Mouse (Mus musculus) spleen, adult 2 months (tissue): ENCODE results near the gene Tomm5. TPM values are rescaled to one million over a fixed set of nuclear protein-coding genes. Genes with fewer than 3 reads are reported as not detected.

ENCODE experiments used
- DNase-seq, 2 experiments: peaks; one replicate each; pipeline versions ENCODE4 v3.0.0 to v3.0.0-alpha.2; 2012 to 2021; ENCODE audit warnings: low spot score in 2 of 2, low read depth in 1 of 2
- H3K27ac ChIP-seq: fragments of 200-500 bp; 2 replicates; pipeline ENCODE4 v1.5.1; 2012; ENCODE audit warnings: low read length, inconsistent platforms; ENCODE audit not compliant: insufficient read depth
- H3K27me3 ChIP-seq: fragments of 200-500 bp; 2 replicates; pipeline ENCODE4 v1.6.1; 2012; ENCODE audit warnings: mild to moderate bottlenecking, moderate library complexity, low read length, inconsistent platforms; ENCODE audit not compliant: control insufficient read depth, insufficient read depth
- H3K36me3 ChIP-seq: fragments of 200-500 bp; 2 replicates; pipeline ENCODE4 v1.6.1; 2012; ENCODE audit warnings: mild to moderate bottlenecking, low read length, inconsistent platforms; ENCODE audit not compliant: control insufficient read depth, insufficient read depth
- H3K4me1 ChIP-seq: fragments of 200-500 bp; 2 replicates; pipeline ENCODE4 v1.6.1; 2011; ENCODE audit warnings: inconsistent platforms; ENCODE audit not compliant: control insufficient read depth, insufficient read depth, insufficient read length
- H3K4me3 ChIP-seq: fragments of 200-500 bp; 2 replicates; pipeline ENCODE4 v1.5.1; 2011; ENCODE audit warnings: mild to moderate bottlenecking, inconsistent platforms; ENCODE audit not compliant: insufficient read depth, insufficient read length; ENCODE audit errors: extremely low read depth
- CTCF ChIP-seq: fragments of 200-500 bp; IDR thresholded peaks from 2 replicates; pipeline ENCODE4 v1.5.1; 2011; ENCODE audit warnings: mild to moderate bottlenecking, inconsistent platforms; ENCODE audit not compliant: insufficient read depth, insufficient read length, insufficient replicate concordance; ENCODE audit errors: extremely low read depth
- POLR2A ChIP-seq: fragments of 200-500 bp; IDR thresholded peaks from 2 replicates; pipeline ENCODE4 v1.6.1; 2011; ENCODE audit warnings: low read depth, low read length, inconsistent platforms
- WGBS: fragments of 180-500 bp; shearing (Covaris S2); methylation state at CpG from one replicate; pipeline ENCODE4 v1.1.7; 2018; 5-methylcytosine and 5-hydroxymethylcytosine counted together
- polyA plus RNA-seq: library from polyadenylated mRNA; depleted of rRNA; stranded (reverse); fragments of >200 nt; gene quantifications from 2 replicates; pipeline ENCODE4 v1.2.3, GENCODE M21; 2012

Tomm5 gene
- polyA plus RNA-seq, 1 experiment = 39.7 TPM

- no peak overlapping the region for H3K4me3 ChIP-seq
- H3K27ac ChIP-seq = no peak overlapping the region
- no peak for TF ChIP-seq POLR2A
- no peak for TF ChIP-seq CTCF
- WGBS = 81% methylated on average over 4 of the region's 4 CpGs
- no peaks in the 10 kb centered on the region for H3K4me1 ChIP-seq
- no peaks in the 10 kb centered on the region for H3K27me3 ChIP-seq
- H3K36me3 ChIP-seq = no peaks in the 10 kb centered on the region
- DNase-seq = no peak
Measured at GRCm38 (mm10) chr4:45131021-45131420, 23.1 kb upstream of the Tomm5 start.

- Histone ChIP-seq H3K27ac (no peak overlapping the region), H3K4me3 (no peak overlapping the region), H3K36me3 (no peaks in the 10 kb centered on the region), H3K27me3 (no peaks in the 10 kb centered on the region), H3K4me1 (no peaks in the 10 kb centered on the region)
- no peak for DNase-seq
- WGBS = 88% methylated on average over 11 of the region's 11 CpGs
- TF ChIP-seq CTCF = no peak
- TF ChIP-seq POLR2A = no peak
Measured at GRCm38 (mm10) chr4:45121311-45121710, 13.4 kb upstream of the Tomm5 start.

GRCm38 (mm10) chr4:45108456-45109110, 669 bp upstream of the Tomm5 start:
- WGBS = 49% methylated on average over 8 of the region's 8 CpGs
- no peaks in the 10 kb centered on the region for H3K27me3 ChIP-seq
- peak overlapping the region; percentile 35; the same call in 1 of the 2 replicates for H3K4me3 ChIP-seq
- peaks cover 4% of the 10 kb centered on the region for H3K36me3 ChIP-seq
- no peak for TF ChIP-seq POLR2A
- no peak for TF ChIP-seq CTCF
- DNase-seq = no peak
- no peak overlapping the region for H3K27ac ChIP-seq
- H3K4me1 ChIP-seq = peaks cover 5% of the 10 kb centered on the region; the same call in 1 of the 2 replicates

- DNase-seq = no peak
- Histone ChIP-seq H3K36me3 (peaks cover 6% of the 10 kb centered on the region), H3K4me1 (peaks cover 5% of the 10 kb centered on the region; the same call in 1 of the 2 replicates), H3K27ac (no peak overlapping the region), H3K27me3 (no peaks in the 10 kb centered on the region), H3K4me3 (peak overlapping the region; percentile 41; the same call in 1 of the 2 replicates)
- TF ChIP-seq POLR2A (no peak), CTCF (no peak)
- 7% methylated on average over 4 of the region's 4 CpGs for WGBS
Measured at GRCm38 (mm10) chr4:45107066-45107465, 848 bp downstream of the Tomm5 start.

GRCm38 (mm10) chr4:45106409-45106808, 1.5 kb downstream of the Tomm5 start:
- Histone ChIP-seq H3K4me3 (no peak overlapping the region), H3K27me3 (no peaks in the 10 kb centered on the region), H3K27ac (no peak overlapping the region), H3K36me3 (peaks cover 7% of the 10 kb centered on the region), H3K4me1 (peaks cover 5% of the 10 kb centered on the region; the same call in 1 of the 2 replicates)
- 68% methylated on average over 5 of the region's 5 CpGs for WGBS
- TF ChIP-seq POLR2A (no peak), CTCF (no peak)
- DNase-seq = no peak

- H3K4me3 ChIP-seq = no peak overlapping the region
- H3K27me3 ChIP-seq = no peaks in the 10 kb centered on the region
- H3K36me3 ChIP-seq = peaks cover 4% of the 10 kb centered on the region
- H3K27ac ChIP-seq = no peak overlapping the region
- H3K4me1 ChIP-seq = no peaks in the 10 kb centered on the region
- no peak for TF ChIP-seq POLR2A
- peak; percentile 82; the same call in 1 of the 2 replicates for TF ChIP-seq CTCF
- 32% methylated on average over 7 of the region's 7 CpGs for WGBS
- DNase-seq = peak; percentile 28 to 56
Measured at GRCm38 (mm10) chr4:45097198-45097872, 10.6 kb downstream of the Tomm5 start.

- H3K4me3 ChIP-seq = peak overlapping the region; percentile 73
- WGBS = 52% methylated on average over 8 of the region's 8 CpGs
- TF ChIP-seq CTCF (no peak), POLR2A (no peak)
- no peak for DNase-seq
- H3K27me3 ChIP-seq = no peaks in the 10 kb centered on the region; the same call in 1 of the 2 replicates
- no peaks in the 10 kb centered on the region for H3K4me1 ChIP-seq
- H3K27ac ChIP-seq = no peak overlapping the region
- H3K36me3 ChIP-seq = no peaks in the 10 kb centered on the region
Measured at GRCm38 (mm10) chr4:45084895-45085290, 23.0 kb downstream of the Tomm5 start.
